Mouse (Mus musculus): ENCODE measurements around the gene Vps18. TPM values are rescaled to one million over a fixed set of nuclear protein-coding genes. Genes with fewer than 3 reads are reported as not detected.

Vps18 gene
- 10.9 and 12.8 TPM in 2 replicates for polyA plus RNA-seq (2014; fragmentation: Nextera tagmentation; extraction: Ambion mirVana)

- no peaks in the 10 kb centered on the region for H3K9me3 ChIP-seq (ENCODE audit: control insufficient read depth, low read depth, low read length)
- WGBS, result under 1% methylated on average over 31 of the region's 31 CpGs
- peak within 1 kb of the TSS; percentile 64 for H3K9ac ChIP-seq (replicated peaks; ENCODE audit: low read depth, low read length)
- H3K27me3 ChIP-seq (ENCODE audit: control insufficient read depth, insufficient read depth, low read length), result no peaks in the 10 kb centered on the region
- H3K27ac ChIP-seq (ENCODE audit: low read length), result no peak within 1 kb of the TSS; the same call in 1 of the 2 replicates
- peaks cover 9% of the 10 kb centered on the region; the same call in 1 of the 2 replicates for H3K4me1 ChIP-seq (ENCODE audit: control insufficient read depth, insufficient read depth, low read length)
- H3K4me3 ChIP-seq (ENCODE audit: low read depth, low read length), result peak within 1 kb of the TSS; percentile 68
- H3K36me3 ChIP-seq (ENCODE audit: control insufficient read depth, insufficient read depth, low read length), result peaks cover 28% of the 10 kb centered on the region
- ATAC-seq (ENCODE audit: insufficient number of reproducible peaks, insufficient read depth, low FRiP score, low read depth), result peak; percentile 95
- H3K4me2 ChIP-seq (replicated peaks; ENCODE audit: low read depth, low read length), result peak within 1 kb of the TSS; percentile 87
Measured at GRCm38 (mm10) chr2:119288270-119288882, at the start of gene Vps18. Gene Vps18, plus strand, starts transcription at chr2:119288740.

- Histone ChIP-seq H3K4me1 (ENCODE audit: control insufficient read depth, insufficient read depth, low read length) (0 out of 2 replicates have a peak, but pooled peaks cover 3% of the 10 kb centered on the region), H3K27ac (ENCODE audit: low read length) (peak overlapping the region; percentile 15; the same call in 1 of the 2 replicates), H3K36me3 (ENCODE audit: control insufficient read depth, insufficient read depth, low read length) (no peaks in the 10 kb centered on the region), H3K9ac (replicated peaks; ENCODE audit: low read depth, low read length) (no peak overlapping the region), H3K4me2 (replicated peaks; ENCODE audit: low read depth, low read length) (no peak overlapping the region), H3K27me3 (ENCODE audit: control insufficient read depth, insufficient read depth, low read length) (peaks cover 23% of the 10 kb centered on the region), H3K4me3 (ENCODE audit: low read depth, low read length) (no peak overlapping the region), H3K9me3 (ENCODE audit: control insufficient read depth, low read depth, low read length) (no peaks in the 10 kb centered on the region)
- WGBS, result 65% methylated on average over 4 of the region's 4 CpGs
- ATAC-seq (ENCODE audit: insufficient number of reproducible peaks, insufficient read depth, low FRiP score, low read depth), result no peak
Measured at GRCm38 (mm10) chr2:119240075-119240818, 48.3 kb upstream of the Vps18 start.

- Histone ChIP-seq H3K4me2 (replicated peaks; ENCODE audit: low read depth, low read length) (no peak overlapping the region), H3K36me3 (ENCODE audit: control insufficient read depth, insufficient read depth, low read length) (no peaks in the 10 kb centered on the region), H3K9ac (replicated peaks; ENCODE audit: low read depth, low read length) (no peak overlapping the region), H3K4me3 (ENCODE audit: low read depth, low read length) (no peak overlapping the region), H3K9me3 (ENCODE audit: control insufficient read depth, low read depth, low read length) (no peaks in the 10 kb centered on the region), H3K4me1 (ENCODE audit: control insufficient read depth, insufficient read depth, low read length) (0 out of 2 replicates have a peak, but pooled peaks cover 3% of the 10 kb centered on the region), H3K27ac (ENCODE audit: low read length) (no peak overlapping the region; the same call in 1 of the 2 replicates), H3K27me3 (ENCODE audit: control insufficient read depth, insufficient read depth, low read length) (peaks cover 22% of the 10 kb centered on the region)
- no peak for ATAC-seq (ENCODE audit: insufficient number of reproducible peaks, insufficient read depth, low FRiP score, low read depth)
- WGBS, result 81% methylated on average over 4 of the region's 4 CpGs
Measured at GRCm38 (mm10) chr2:119240819-119241186, 47.7 kb upstream of the Vps18 start.

- H3K9ac ChIP-seq (replicated peaks; ENCODE audit: low read depth, low read length), result no peak overlapping the region
- no peak for ATAC-seq (ENCODE audit: insufficient number of reproducible peaks, insufficient read depth, low FRiP score, low read depth)
- no peaks in the 10 kb centered on the region for H3K9me3 ChIP-seq (ENCODE audit: control insufficient read depth, low read depth, low read length)
- no peaks in the 10 kb centered on the region for H3K36me3 ChIP-seq (ENCODE audit: control insufficient read depth, insufficient read depth, low read length)
- no peak overlapping the region for H3K4me3 ChIP-seq (ENCODE audit: low read depth, low read length)
- peaks cover 13% of the 10 kb centered on the region for H3K27me3 ChIP-seq (ENCODE audit: control insufficient read depth, insufficient read depth, low read length)
- WGBS, result 73% methylated on average over 9 of the region's 9 CpGs
- no peak overlapping the region for H3K27ac ChIP-seq (ENCODE audit: low read length)
- no peak overlapping the region for H3K4me2 ChIP-seq (replicated peaks; ENCODE audit: low read depth, low read length)
- 0 out of 2 replicates have a peak, but pooled peaks cover 3% of the 10 kb centered on the region for H3K4me1 ChIP-seq (ENCODE audit: control insufficient read depth, insufficient read depth, low read length)
Measured at GRCm38 (mm10) chr2:119242548-119242947, 46.0 kb upstream of the Vps18 start.

- H3K27ac ChIP-seq (ENCODE audit: low read length), result no peak overlapping the region
- no peak overlapping the region for H3K4me3 ChIP-seq (ENCODE audit: low read depth, low read length)
- WGBS, result 84% methylated on average over 7 of the region's 7 CpGs
- no peaks in the 10 kb centered on the region for H3K4me1 ChIP-seq (ENCODE audit: control insufficient read depth, insufficient read depth, low read length)
- no peaks in the 10 kb centered on the region for H3K27me3 ChIP-seq (ENCODE audit: control insufficient read depth, insufficient read depth, low read length)
- no peaks in the 10 kb centered on the region for H3K9me3 ChIP-seq (ENCODE audit: control insufficient read depth, low read depth, low read length)
- no peak overlapping the region for H3K4me2 ChIP-seq (replicated peaks; ENCODE audit: low read depth, low read length)
- H3K36me3 ChIP-seq (ENCODE audit: control insufficient read depth, insufficient read depth, low read length), result no peaks in the 10 kb centered on the region
- ATAC-seq (ENCODE audit: insufficient number of reproducible peaks, insufficient read depth, low FRiP score, low read depth), result no peak
- H3K9ac ChIP-seq (replicated peaks; ENCODE audit: low read depth, low read length), result no peak overlapping the region
Measured at GRCm38 (mm10) chr2:119245246-119245645, 43.3 kb upstream of the Vps18 start.

GRCm38 (mm10) chr2:119247904-119248303 is 40.6 kb upstream of the Vps18 start:
- Histone ChIP-seq H3K9ac (replicated peaks; ENCODE audit: low read depth, low read length) (no peak overlapping the region), H3K9me3 (ENCODE audit: control insufficient read depth, low read depth, low read length) (no peaks in the 10 kb centered on the region), H3K4me3 (ENCODE audit: low read depth, low read length) (no peak overlapping the region), H3K36me3 (ENCODE audit: control insufficient read depth, insufficient read depth, low read length) (no peaks in the 10 kb centered on the region), H3K4me2 (replicated peaks; ENCODE audit: low read depth, low read length) (no peak overlapping the region), H3K27ac (ENCODE audit: low read length) (no peak overlapping the region), H3K27me3 (ENCODE audit: control insufficient read depth, insufficient read depth, low read length) (no peaks in the 10 kb centered on the region), H3K4me1 (ENCODE audit: control insufficient read depth, insufficient read depth, low read length) (no peaks in the 10 kb centered on the region)
- no peak for ATAC-seq (ENCODE audit: insufficient number of reproducible peaks, insufficient read depth, low FRiP score, low read depth)
- 82% methylated on average over 9 of the region's 9 CpGs for WGBS

- Histone ChIP-seq H3K9ac (replicated peaks; ENCODE audit: low read depth, low read length) (no peak overlapping the region), H3K9me3 (ENCODE audit: control insufficient read depth, low read depth, low read length) (no peaks in the 10 kb centered on the region), H3K4me3 (ENCODE audit: low read depth, low read length) (no peak overlapping the region), H3K27ac (ENCODE audit: low read length) (no peak overlapping the region; the same call in 1 of the 2 replicates), H3K27me3 (ENCODE audit: control insufficient read depth, insufficient read depth, low read length) (no peaks in the 10 kb centered on the region), H3K4me2 (replicated peaks; ENCODE audit: low read depth, low read length) (no peak overlapping the region), H3K4me1 (ENCODE audit: control insufficient read depth, insufficient read depth, low read length) (no peaks in the 10 kb centered on the region), H3K36me3 (ENCODE audit: control insufficient read depth, insufficient read depth, low read length) (no peaks in the 10 kb centered on the region)
- WGBS, result 61% methylated on average over 4 of the region's 4 CpGs
- peak; percentile 51; the same call in 1 of the 2 replicates for ATAC-seq (ENCODE audit: insufficient number of reproducible peaks, insufficient read depth, low FRiP score, low read depth)
Measured at GRCm38 (mm10) chr2:119249592-119250061, 38.9 kb upstream of the Vps18 start.

- no peaks in the 10 kb centered on the region for H3K27me3 ChIP-seq (ENCODE audit: control insufficient read depth, insufficient read depth, low read length)
- no peak overlapping the region for H3K4me3 ChIP-seq (ENCODE audit: low read depth, low read length)
- H3K4me2 ChIP-seq (replicated peaks; ENCODE audit: low read depth, low read length), result no peak overlapping the region
- WGBS, result 59% methylated on average over 5 of the region's 5 CpGs
- H3K4me1 ChIP-seq (ENCODE audit: control insufficient read depth, insufficient read depth, low read length), result no peaks in the 10 kb centered on the region
- no peaks in the 10 kb centered on the region for H3K9me3 ChIP-seq (ENCODE audit: control insufficient read depth, low read depth, low read length)
- peak overlapping the region; percentile 28; the same call in 1 of the 2 replicates for H3K27ac ChIP-seq (ENCODE audit: low read length)
- no peak overlapping the region for H3K9ac ChIP-seq (replicated peaks; ENCODE audit: low read depth, low read length)
- no peaks in the 10 kb centered on the region for H3K36me3 ChIP-seq (ENCODE audit: control insufficient read depth, insufficient read depth, low read length)
- no peak for ATAC-seq (ENCODE audit: insufficient number of reproducible peaks, insufficient read depth, low FRiP score, low read depth)
Measured at GRCm38 (mm10) chr2:119250377-119250776, 38.2 kb upstream of the Vps18 start.
